Comparison of ENCODE assay signal across 14 mouse cellular contexts in the genomic region with DNA sequence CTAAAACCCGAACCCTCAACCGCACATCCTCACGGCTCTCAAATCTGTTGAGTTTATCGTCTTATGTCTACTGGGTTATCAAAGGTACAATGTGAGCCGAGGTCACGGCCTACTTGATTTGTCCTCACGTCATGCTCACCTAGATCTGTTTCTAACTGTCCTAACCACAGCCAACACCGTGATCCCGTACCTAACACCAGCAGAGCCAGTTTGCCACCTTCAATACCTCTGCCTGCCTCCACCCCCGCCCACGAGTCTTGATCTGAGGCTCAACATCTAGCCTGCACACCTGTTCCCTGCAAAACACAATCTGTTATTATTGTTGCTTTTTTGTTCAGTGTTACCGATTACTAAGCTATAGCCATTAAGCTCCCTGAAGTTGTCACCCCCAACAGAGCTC. TPM values are rescaled to one million over a fixed set of nuclear protein-coding genes. Genes with fewer than 3 reads are reported as not detected.
DNase-seq lines count a peak whose midpoint lies in the region; ATAC-seq and TF ChIP-seq lines count a peak whose summit lies in the region.
"Had no signal": no experiment of that assay in that cellular context is flagged by ENCODE, and none has a peak within 500 bp of the region (broad histone marks: within the 10 kb centered on the region; RNA-seq: fewer than 3 reads in every experiment).

No protein-coding gene starts in this region.

- no peak overlapping the region for H3K4me3 ChIP-seq in kidney, postnatal 0 days (replicated peaks; ENCODE audit: low read depth, low read length)
- H3K4me3 ChIP-seq in kidney, embryonic 16.5 days (ENCODE audit: low read length): no peak overlapping the region
- H3K4me3 ChIP-seq in forebrain, embryonic 16.5 days (replicated peaks; ENCODE audit: low read length): peak overlapping the region; percentile 80
- H3K4me3 ChIP-seq in midbrain, embryonic 13.5 days (replicated peaks): peak overlapping the region; percentile 88

- H3K27me3 ChIP-seq in kidney, postnatal 0 days (ENCODE audit: insufficient read depth, low read length): no peaks in the 10 kb centered on the region
- no peaks in the 10 kb centered on the region for H3K27me3 ChIP-seq in kidney, embryonic 16.5 days (ENCODE audit: insufficient read depth, low read length)
- H3K27me3 ChIP-seq in forebrain, embryonic 16.5 days (replicated peaks; ENCODE audit: control insufficient read depth, insufficient read depth, low read length): no peaks in the 10 kb centered on the region
- no peaks in the 10 kb centered on the region for H3K27me3 ChIP-seq in midbrain, embryonic 13.5 days

- peaks cover 18% of the 10 kb centered on the region for H3K36me3 ChIP-seq in kidney, postnatal 0 days (ENCODE audit: insufficient read depth, low read length)
- H3K36me3 ChIP-seq in kidney, embryonic 16.5 days (ENCODE audit: insufficient read depth, low read length): 0 out of 2 replicates have a peak, but pooled peaks cover 4% of the 10 kb centered on the region
- no peaks in the 10 kb centered on the region for H3K36me3 ChIP-seq in forebrain, embryonic 16.5 days (ENCODE audit: control insufficient read depth, insufficient read depth)
- H3K36me3 ChIP-seq in midbrain, embryonic 13.5 days: peaks cover 33% of the 10 kb centered on the region

- H3K9ac ChIP-seq in kidney, postnatal 0 days (ENCODE audit: low read depth, low read length): no peak overlapping the region
- H3K9ac ChIP-seq in kidney, embryonic 16.5 days (replicated peaks; ENCODE audit: low read length): no peak overlapping the region
- H3K9ac ChIP-seq in forebrain, embryonic 16.5 days (replicated peaks; ENCODE audit: low read depth, low read length): no peak overlapping the region
- H3K9ac ChIP-seq in midbrain, embryonic 13.5 days (replicated peaks): peak overlapping the region; percentile 93
- H3K9ac ChIP-seq: liver, postnatal 0 days had no signal

- ATAC-seq in kidney, postnatal 0 days (replicated peaks; ENCODE audit: low FRiP score, low read depth): no peak
- ATAC-seq in kidney, embryonic 16.5 days (ENCODE audit: low FRiP score, low TSS enrichment): no peak
- ATAC-seq in forebrain, embryonic 16.5 days: no peak
- ATAC-seq in midbrain, embryonic 13.5 days: no peak
- ATAC-seq in inflammation-experienced regulatory T-cells, adult 6 months: no peak
- ATAC-seq: activated CD4-positive, CD25-positive, alpha-beta regulatory T cell, adult 4 months; liver, postnatal 0 days had no signal

- TF ChIP-seq CTCF in kidney, postnatal 0 days (IDR thresholded peaks at IDR 0.05; ENCODE audit: low read depth): no peak

- peaks cover 37% of the 10 kb centered on the region for H3K4me1 ChIP-seq in kidney, postnatal 0 days (replicated peaks; ENCODE audit: insufficient read depth, low read length)
- H3K4me1 ChIP-seq in kidney, embryonic 16.5 days (ENCODE audit: insufficient read depth, low read length): peaks cover 51% of the 10 kb centered on the region
- H3K4me1 ChIP-seq in forebrain, embryonic 16.5 days (replicated peaks; ENCODE audit: control insufficient read depth, insufficient read depth, low read length): peaks cover 39% of the 10 kb centered on the region
- H3K4me1 ChIP-seq in midbrain, embryonic 13.5 days (replicated peaks): peaks cover 42% of the 10 kb centered on the region

- H3K27ac ChIP-seq in kidney, postnatal 0 days: no peak overlapping the region
- H3K27ac ChIP-seq in kidney, embryonic 16.5 days (ENCODE audit: low read length): no peak overlapping the region
- H3K27ac ChIP-seq in forebrain, embryonic 16.5 days (ENCODE audit: low read length): no peak overlapping the region; the same call in 1 of the 2 replicates
- H3K27ac ChIP-seq in midbrain, embryonic 13.5 days: no peak overlapping the region

- WGBS in kidney, postnatal 0 days: 93% methylated on average over 12 of the region's 12 CpGs
- 94% methylated on average over 12 of the region's 12 CpGs for WGBS in kidney, embryonic 16.5 days
- WGBS in forebrain, embryonic 16.5 days: 86% methylated on average over 12 of the region's 12 CpGs
- WGBS in midbrain, embryonic 13.5 days: 96% methylated on average over 12 of the region's 12 CpGs

- H3K9me3 ChIP-seq in kidney, postnatal 0 days (replicated peaks; ENCODE audit: low read length): no peaks in the 10 kb centered on the region
- no peaks in the 10 kb centered on the region for H3K9me3 ChIP-seq in kidney, embryonic 16.5 days (ENCODE audit: low read length)
- no peaks in the 10 kb centered on the region for H3K9me3 ChIP-seq in forebrain, embryonic 16.5 days (ENCODE audit: control insufficient read depth, low read length)
- H3K9me3 ChIP-seq in midbrain, embryonic 13.5 days: no peaks in the 10 kb centered on the region
- H3K9me3 ChIP-seq: G1E had no signal

- DNase-seq in cerebellum, postnatal 10 days: peak; percentile 9 to 10
- no peak for DNase-seq in cerebellum, adult 11 months
- no peak for DNase-seq in kidney, postnatal 0 days (ENCODE audit: low spot score)
- no peak for DNase-seq in right cerebral cortex, postnatal 36 days (ENCODE audit: low spot score in 2 of 2)
- DNase-seq: heart, postnatal 36 days; kidney, postnatal 36 days; liver, postnatal 0 days; thymus, adult 2 months had no signal

- peak overlapping the region; percentile 78; the same call in 1 of the 2 replicates for H3K4me2 ChIP-seq in kidney, postnatal 0 days (ENCODE audit: low read length)
- H3K4me2 ChIP-seq in kidney, embryonic 16.5 days (replicated peaks; ENCODE audit: low read depth, low read length): no peak overlapping the region
- peak overlapping the region; percentile 68 for H3K4me2 ChIP-seq in forebrain, embryonic 16.5 days (ENCODE audit: low read length)
- H3K4me2 ChIP-seq in midbrain, embryonic 13.5 days (replicated peaks): peak overlapping the region; percentile 75

RNA-seq across cellular contexts. Expression of gene Mtch1, which starts 2.5 kb away (rescaled TPM):
- 307 and 309 TPM in 2 replicates for polyA plus RNA-seq in kidney, postnatal 0 days (2015; fragmentation: Nextera tagmentation; extraction: Ambion mirVana)
- 189 and 316 TPM in 2 replicates for polyA plus RNA-seq in kidney, embryonic 16.5 days (2015; fragmentation: Nextera tagmentation; extraction: Ambion mirVana)
- polyA plus RNA-seq in forebrain, embryonic 16.5 days (2015; fragmentation: Nextera tagmentation; extraction: Ambion mirVana): 417 and 434 TPM in 2 replicates
- 398 and 461 TPM in 2 replicates for polyA plus RNA-seq in midbrain, embryonic 13.5 days (2015; fragmentation: Nextera tagmentation; extraction: Ambion mirVana)
- 10 to 100 TPM; 13.4 to 15.9 (median 13.4) TPM for polyA plus RNA-seq in inflammation-experienced regulatory T-cells, adult 6 months (2017; shearing (Covaris generic))

RNA-seq across cellular contexts. Expression of gene Fgd2, which starts 15.4 kb away (rescaled TPM):
- polyA plus RNA-seq in kidney, postnatal 0 days (2015; fragmentation: Nextera tagmentation; extraction: Ambion mirVana): 12.3 and 12.5 TPM in 2 replicates
- polyA plus RNA-seq in kidney, embryonic 16.5 days (2015; fragmentation: Nextera tagmentation; extraction: Ambion mirVana): 14.4 and 16.2 TPM in 2 replicates
- 5.5 and 9.7 TPM in 2 replicates for polyA plus RNA-seq in forebrain, embryonic 16.5 days (2015; fragmentation: Nextera tagmentation; extraction: Ambion mirVana)
- polyA plus RNA-seq in midbrain, embryonic 13.5 days (2015; fragmentation: Nextera tagmentation; extraction: Ambion mirVana): 3.2 and 3.3 TPM in 2 replicates
- 1 to 10 TPM in 2 of 3 experiments, not detected in 1; 1.5 to 3.3 TPM for polyA plus RNA-seq in inflammation-experienced regulatory T-cells, adult 6 months (2017; shearing (Covaris generic))

RNA-seq across cellular contexts. Expression of gene Pi16, which starts 27.8 kb away (rescaled TPM):
- polyA plus RNA-seq in kidney, postnatal 0 days (2015; fragmentation: Nextera tagmentation; extraction: Ambion mirVana): 3.1 and 4.1 TPM in 2 replicates
- polyA plus RNA-seq in kidney, embryonic 16.5 days (2015; fragmentation: Nextera tagmentation; extraction: Ambion mirVana): 2.4 and 3.1 TPM in 2 replicates
- polyA plus RNA-seq in forebrain, embryonic 16.5 days (2015; fragmentation: Nextera tagmentation; extraction: Ambion mirVana): 1.2 and 2.0 TPM in 2 replicates
- 1.9 and 2.2 TPM in 2 replicates for polyA plus RNA-seq in midbrain, embryonic 13.5 days (2015; fragmentation: Nextera tagmentation; extraction: Ambion mirVana)
- polyA plus RNA-seq in inflammation-experienced regulatory T-cells, adult 6 months (2017; shearing (Covaris generic)): under 1 TPM; 0.30 to 0.57 (median 0.53) TPM

Comparison
In these comparisons a context has a peak if more than half of its experiments do, and no peak if none do; other contexts are left out.
1. DNase-seq: peak in cerebellum, postnatal 10 days (2 of 2); none in cerebellum, adult 11 months (single experiment), kidney, postnatal 0 days (single experiment) and right cerebral cortex, postnatal 36 days (0 of 2).
2. H3K4me3 ChIP-seq: peak in forebrain, embryonic 16.5 days (single experiment) and midbrain, embryonic 13.5 days (single experiment); none in kidney, postnatal 0 days (single experiment) and kidney, embryonic 16.5 days (single experiment).
3. RNA of gene Mtch1, which starts 2.5 kb away (polyA plus RNA-seq): 398 to 461 TPM in midbrain, embryonic 13.5 days, 417 to 434 TPM in forebrain, embryonic 16.5 days, 189 to 316 TPM in kidney, embryonic 16.5 days and 307 to 309 TPM in kidney, postnatal 0 days; 13.4 to 15.9 TPM in inflammation-experienced regulatory T-cells, adult 6 months; every median in the first group is over 10 times any median in the second.